Mouse (Mus musculus): ENCODE data around the gene Atg14. TPM values are rescaled to one million over a fixed set of nuclear protein-coding genes. Genes with fewer than 3 reads are reported as not detected.

Atg14 gene
- polyA plus RNA-seq, 1 experiment, result 8.5 TPM

DNA sequence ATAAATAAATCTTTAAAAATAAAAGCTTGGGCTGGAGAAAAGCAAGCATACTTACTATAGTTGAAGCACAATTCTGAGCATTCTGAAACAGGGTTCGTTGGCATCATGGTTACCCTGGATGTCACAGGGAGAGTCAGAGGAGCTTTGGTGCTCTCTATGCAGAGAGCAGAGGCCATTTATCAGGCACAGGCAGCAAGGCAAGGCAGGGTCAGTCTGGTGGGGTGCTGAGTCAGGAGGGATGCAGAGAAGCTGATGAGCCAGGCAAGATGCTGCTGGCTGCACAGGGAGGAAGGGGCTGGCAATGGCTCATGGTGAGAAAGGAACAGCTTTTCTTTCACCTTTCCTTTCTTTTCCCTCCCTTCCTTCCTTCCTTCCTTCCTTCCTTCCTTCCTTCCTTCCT is 19.0 kb upstream of the Atg14 start:
- no peak overlapping the region for H3K27ac ChIP-seq (ENCODE audit: control insufficient read depth, insufficient read depth, low read length)
- TF ChIP-seq CTCF (IDR thresholded peaks at IDR 0.05; ENCODE audit: borderline replicate concordance, control insufficient read depth, extremely low read depth, insufficient read depth, low read length, poor library complexity) (no peak), POLR2A (IDR thresholded peaks at IDR 0.05; ENCODE audit: control insufficient read depth, extremely low read depth, insufficient read depth, low read length, poor library complexity) (no peak)
- no peak overlapping the region for H3K4me3 ChIP-seq (ENCODE audit: control insufficient read depth, insufficient read depth, low read length)
- 85% methylated on average over 1 of the region's 1 CpGs for WGBS
- no peaks in the 10 kb centered on the region for H3K4me1 ChIP-seq (replicated peaks; ENCODE audit: control insufficient read depth, insufficient read depth, low read length)
- H3K36me3 ChIP-seq (ENCODE audit: control insufficient read depth, insufficient read depth, low read length), result no peaks in the 10 kb centered on the region
- H3K27me3 ChIP-seq (ENCODE audit: control insufficient read depth, insufficient read depth, low read length), result no peaks in the 10 kb centered on the region
- no peak for DNase-seq

DNA sequence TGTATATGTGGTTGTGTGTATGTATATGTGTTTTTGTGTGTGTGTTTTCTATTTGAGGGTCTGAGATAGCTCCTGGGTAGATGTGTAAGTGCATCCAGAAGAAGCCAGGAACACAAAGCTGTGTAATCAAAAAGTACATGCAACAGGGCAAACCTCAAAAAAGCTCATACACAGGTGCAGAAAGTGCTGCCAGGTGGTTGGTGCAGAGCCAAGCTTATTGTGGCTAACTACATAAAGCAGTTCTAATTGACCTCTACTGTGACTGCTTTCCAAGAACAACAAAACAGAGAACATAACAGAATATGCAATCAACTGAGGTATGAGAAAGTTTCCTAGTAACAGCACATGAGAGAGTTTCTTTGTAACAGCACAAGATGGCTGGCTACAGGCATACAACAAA is 13.9 kb upstream of the Atg14 start:
- DNase-seq, result no peak
- TF ChIP-seq CTCF (IDR thresholded peaks at IDR 0.05; ENCODE audit: borderline replicate concordance, control insufficient read depth, extremely low read depth, insufficient read depth, low read length, poor library complexity), result no peak
- no peak for TF ChIP-seq POLR2A (IDR thresholded peaks at IDR 0.05; ENCODE audit: control insufficient read depth, extremely low read depth, insufficient read depth, low read length, poor library complexity)
- no peaks in the 10 kb centered on the region for H3K36me3 ChIP-seq (ENCODE audit: control insufficient read depth, insufficient read depth, low read length)
- no peaks in the 10 kb centered on the region for H3K4me1 ChIP-seq (replicated peaks; ENCODE audit: control insufficient read depth, insufficient read depth, low read length)
- no peaks in the 10 kb centered on the region for H3K27me3 ChIP-seq (ENCODE audit: control insufficient read depth, insufficient read depth, low read length)
- no peak overlapping the region for H3K27ac ChIP-seq (ENCODE audit: control insufficient read depth, insufficient read depth, low read length)
- H3K4me3 ChIP-seq (ENCODE audit: control insufficient read depth, insufficient read depth, low read length), result no peak overlapping the region

DNA sequence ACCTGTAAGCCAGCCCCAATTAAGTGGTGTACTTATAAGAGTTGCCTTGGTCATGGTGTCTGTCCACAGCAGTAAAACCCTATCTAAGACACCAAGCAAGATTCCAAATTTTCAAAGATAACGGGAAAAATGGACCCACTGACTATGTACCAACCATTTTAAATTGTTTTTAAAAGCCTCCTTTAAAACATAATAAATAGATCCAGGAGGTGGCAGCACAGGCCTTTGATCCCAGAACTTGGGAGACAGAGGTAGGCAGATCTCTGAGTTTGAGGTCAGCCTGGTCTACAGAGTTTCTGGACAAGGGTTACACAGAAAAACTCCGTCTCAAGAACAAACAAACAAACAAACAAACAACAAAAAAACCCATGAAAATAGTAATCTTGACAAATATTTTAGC is 11.2 kb upstream of the Atg14 start:
- Histone ChIP-seq H3K4me3 (ENCODE audit: control insufficient read depth, insufficient read depth, low read length) (no peak overlapping the region), H3K4me1 (replicated peaks; ENCODE audit: control insufficient read depth, insufficient read depth, low read length) (no peaks in the 10 kb centered on the region), H3K27ac (ENCODE audit: control insufficient read depth, insufficient read depth, low read length) (no peak overlapping the region), H3K27me3 (ENCODE audit: control insufficient read depth, insufficient read depth, low read length) (no peaks in the 10 kb centered on the region), H3K36me3 (ENCODE audit: control insufficient read depth, insufficient read depth, low read length) (no peaks in the 10 kb centered on the region)
- TF ChIP-seq POLR2A (IDR thresholded peaks at IDR 0.05; ENCODE audit: control insufficient read depth, extremely low read depth, insufficient read depth, low read length, poor library complexity) (no peak), CTCF (IDR thresholded peaks at IDR 0.05; ENCODE audit: borderline replicate concordance, control insufficient read depth, extremely low read depth, insufficient read depth, low read length, poor library complexity) (no peak)
- no peak for DNase-seq
- 75% methylated on average over 2 of the region's 2 CpGs for WGBS

DNA sequence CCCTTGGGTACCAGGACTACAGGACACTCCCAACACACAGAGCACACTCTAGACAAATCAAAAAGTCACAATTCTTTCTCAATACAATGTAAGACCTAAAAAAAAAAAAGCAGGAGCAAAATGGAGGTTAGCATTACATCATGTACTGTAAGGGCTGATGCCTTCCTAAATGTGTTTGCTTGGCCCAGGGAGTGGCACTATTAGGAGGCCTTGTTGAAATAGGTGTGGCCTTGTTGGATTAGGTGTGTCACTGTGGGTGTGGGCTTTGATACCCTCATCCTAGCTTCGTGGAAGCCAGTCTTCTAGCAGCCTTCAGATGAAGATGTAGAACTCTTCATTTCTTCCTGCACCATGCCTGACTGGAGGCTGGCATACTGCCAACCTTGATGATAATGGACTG is 10.8 kb upstream of the Atg14 start:
- H3K4me1 ChIP-seq (replicated peaks; ENCODE audit: control insufficient read depth, insufficient read depth, low read length), result no peaks in the 10 kb centered on the region
- H3K36me3 ChIP-seq (ENCODE audit: control insufficient read depth, insufficient read depth, low read length), result no peaks in the 10 kb centered on the region
- no peak overlapping the region for H3K4me3 ChIP-seq (ENCODE audit: control insufficient read depth, insufficient read depth, low read length)
- no peak for DNase-seq
- H3K27ac ChIP-seq (ENCODE audit: control insufficient read depth, insufficient read depth, low read length), result no peak overlapping the region
- H3K27me3 ChIP-seq (ENCODE audit: control insufficient read depth, insufficient read depth, low read length), result no peaks in the 10 kb centered on the region
- TF ChIP-seq CTCF (IDR thresholded peaks at IDR 0.05; ENCODE audit: borderline replicate concordance, control insufficient read depth, extremely low read depth, insufficient read depth, low read length, poor library complexity) (no peak), POLR2A (IDR thresholded peaks at IDR 0.05; ENCODE audit: control insufficient read depth, extremely low read depth, insufficient read depth, low read length, poor library complexity) (no peak)
- WGBS, result 58% methylated on average over 1 of the region's 1 CpGs

DNA sequence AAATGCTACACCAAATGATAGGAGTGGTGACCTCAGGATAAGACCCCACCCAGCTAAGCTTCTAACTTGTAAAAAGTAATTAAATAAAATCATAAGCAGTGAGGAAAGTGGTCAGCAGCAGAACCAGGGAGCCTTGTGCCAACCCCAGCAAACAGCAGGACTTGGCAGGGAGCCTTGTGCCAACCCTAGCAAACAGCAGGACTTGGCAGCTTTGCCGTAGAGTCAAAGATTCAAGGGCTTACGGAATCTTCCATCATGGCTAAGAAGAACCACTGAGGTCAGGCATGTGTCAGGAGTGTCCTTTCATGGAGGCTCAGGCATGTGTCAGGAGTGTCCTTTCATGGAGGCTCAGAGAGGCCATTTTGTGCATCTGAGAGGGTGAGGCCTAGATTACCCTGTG is 7.6 kb upstream of the Atg14 start:
- no peaks in the 10 kb centered on the region for H3K4me1 ChIP-seq (replicated peaks; ENCODE audit: control insufficient read depth, insufficient read depth, low read length)
- DNase-seq, result no peak
- no peaks in the 10 kb centered on the region for H3K36me3 ChIP-seq (ENCODE audit: control insufficient read depth, insufficient read depth, low read length)
- TF ChIP-seq POLR2A (IDR thresholded peaks at IDR 0.05; ENCODE audit: control insufficient read depth, extremely low read depth, insufficient read depth, low read length, poor library complexity) (no peak), CTCF (IDR thresholded peaks at IDR 0.05; ENCODE audit: borderline replicate concordance, control insufficient read depth, extremely low read depth, insufficient read depth, low read length, poor library complexity) (no peak)
- no peak overlapping the region for H3K27ac ChIP-seq (ENCODE audit: control insufficient read depth, insufficient read depth, low read length)
- no peak overlapping the region for H3K4me3 ChIP-seq (ENCODE audit: control insufficient read depth, insufficient read depth, low read length)
- H3K27me3 ChIP-seq (ENCODE audit: control insufficient read depth, insufficient read depth, low read length), result no peaks in the 10 kb centered on the region
- 100% methylated on average over 2 of the region's 2 CpGs for WGBS

DNA sequence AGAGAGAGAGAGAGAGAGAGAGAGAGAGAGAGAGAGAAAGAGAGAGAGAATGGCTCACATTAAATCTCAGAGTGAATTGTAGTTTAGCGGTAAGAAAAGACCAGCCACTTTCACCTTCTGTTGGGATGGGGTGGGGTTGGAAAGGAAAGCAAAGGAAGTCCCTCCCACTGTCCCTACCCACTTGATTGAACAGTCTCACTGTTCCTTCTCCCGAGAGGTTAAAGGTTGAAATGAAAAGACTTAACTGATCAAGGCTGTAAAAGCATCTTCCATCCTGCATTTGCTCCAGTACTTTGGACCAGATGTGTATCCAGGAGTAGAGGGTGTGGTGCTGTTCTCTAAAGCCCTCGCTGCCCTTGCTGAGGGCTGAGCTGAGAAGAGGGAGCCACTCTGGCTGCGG is 6.2 kb upstream of the Atg14 start:
- 75% methylated on average over 4 of the region's 4 CpGs for WGBS
- TF ChIP-seq CTCF (IDR thresholded peaks at IDR 0.05; ENCODE audit: borderline replicate concordance, control insufficient read depth, extremely low read depth, insufficient read depth, low read length, poor library complexity) (no peak), POLR2A (IDR thresholded peaks at IDR 0.05; ENCODE audit: control insufficient read depth, extremely low read depth, insufficient read depth, low read length, poor library complexity) (no peak)
- no peak overlapping the region for H3K27ac ChIP-seq (ENCODE audit: control insufficient read depth, insufficient read depth, low read length)
- DNase-seq, result no peak
- H3K36me3 ChIP-seq (ENCODE audit: control insufficient read depth, insufficient read depth, low read length), result no peaks in the 10 kb centered on the region
- no peaks in the 10 kb centered on the region for H3K27me3 ChIP-seq (ENCODE audit: control insufficient read depth, insufficient read depth, low read length)
- no peak overlapping the region for H3K4me3 ChIP-seq (ENCODE audit: control insufficient read depth, insufficient read depth, low read length)
- H3K4me1 ChIP-seq (replicated peaks; ENCODE audit: control insufficient read depth, insufficient read depth, low read length), result no peaks in the 10 kb centered on the region

DNA sequence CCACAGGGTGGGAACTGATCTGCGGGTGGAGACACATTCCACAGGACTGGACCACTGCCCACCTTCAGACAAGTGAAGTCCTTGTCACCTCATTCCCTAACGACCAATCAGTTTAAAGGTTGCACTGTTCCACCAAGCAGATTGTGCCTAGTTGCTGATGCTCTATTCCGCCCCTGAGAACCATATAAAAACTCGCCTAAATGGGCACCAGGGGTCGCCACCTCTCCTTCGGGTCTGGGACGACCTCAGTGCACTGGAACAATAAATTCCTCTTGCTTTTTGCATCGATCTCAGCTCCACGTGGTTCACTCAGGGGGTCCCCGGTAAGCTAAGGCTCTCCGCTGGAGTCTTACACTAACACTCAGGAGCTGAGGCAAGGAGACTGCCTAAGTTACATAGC is 4.3 kb upstream of the Atg14 start:
- H3K4me3 ChIP-seq (ENCODE audit: control insufficient read depth, insufficient read depth, low read length), result no peak overlapping the region
- TF ChIP-seq CTCF (IDR thresholded peaks at IDR 0.05; ENCODE audit: borderline replicate concordance, control insufficient read depth, extremely low read depth, insufficient read depth, low read length, poor library complexity) (no peak), POLR2A (IDR thresholded peaks at IDR 0.05; ENCODE audit: control insufficient read depth, extremely low read depth, insufficient read depth, low read length, poor library complexity) (no peak)
- H3K27ac ChIP-seq (ENCODE audit: control insufficient read depth, insufficient read depth, low read length), result no peak overlapping the region
- H3K27me3 ChIP-seq (ENCODE audit: control insufficient read depth, insufficient read depth, low read length), result no peaks in the 10 kb centered on the region
- no peak for DNase-seq
- H3K36me3 ChIP-seq (ENCODE audit: control insufficient read depth, insufficient read depth, low read length), result no peaks in the 10 kb centered on the region
- 83% methylated on average over 11 of the region's 11 CpGs for WGBS
- H3K4me1 ChIP-seq (replicated peaks; ENCODE audit: control insufficient read depth, insufficient read depth, low read length), result no peaks in the 10 kb centered on the region
